Mouse (Mus musculus): Measurements from ENCODE around the gene Fndc9.

- TF ChIP-seq CTCF (IDR thresholded peaks at IDR 0.05; ENCODE audit: low read depth) (peak; percentile 77), EP300 (IDR thresholded peaks at IDR 0.05; ENCODE audit: low read depth) (no peak)
Measured at GRCm38 (mm10) chr11:46268991-46269390, 33.7 kb downstream of the Fndc9 start.

All from heart, postnatal 0 days (tissue).